Mouse (Mus musculus) left cerebral cortex, postnatal 10 days (tissue): ENCODE results near the gene H2al2a. TPM values are rescaled to one million over a fixed set of nuclear protein-coding genes. Genes with fewer than 3 reads are reported as not detected.

ENCODE experiments used
- DNase-seq, 2 experiments: peaks; one replicate each; pipeline ENCODE4 v3.0.0; 2021 to 2022; ENCODE audit warnings: low spot score in 2 of 2, mixed read lengths in 1 of 2; ENCODE audit errors: extremely low spot score in 1 of 2
- intact Hi-C: fragments of 180-260 bp; cut with DNase I; formaldehyde crosslinking; loops from one replicate; pipeline ENCODE4 v1.15.1; 2025
- total RNA-seq, 2 experiments: library from RNA; stranded (reverse); gene quantifications; 2 replicates each; pipeline ENCODE4 v1.2.3; 2021

H2al2a gene
- total RNA-seq, 2 experiments from 2014 or later: not detected

DNA sequence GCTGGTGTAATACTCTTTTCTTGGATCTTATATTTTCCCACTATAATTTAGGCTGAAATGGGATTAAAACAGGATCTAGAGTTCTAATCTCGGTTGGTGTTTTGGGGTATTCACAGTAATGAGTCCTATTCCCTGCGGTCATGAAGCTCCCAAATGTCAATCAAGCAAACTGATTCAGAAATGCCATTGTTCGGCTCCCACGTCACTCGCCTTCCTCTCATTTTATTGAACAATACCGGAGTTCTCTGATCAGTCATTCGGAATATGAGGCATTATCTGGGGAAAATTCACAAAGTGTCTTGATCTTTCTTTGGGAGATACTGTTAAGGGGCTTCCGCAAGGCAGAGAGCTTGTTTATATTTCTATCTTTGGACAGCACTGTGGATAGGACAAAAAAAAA lies 33.8 kb upstream of the H2al2a start:
- DNase-seq: no peak
- intact Hi-C loops: loop anchor here (5.0 kb wide), 2 partner anchors 647 to 662 kb away; partner anchors contain the start of genes Bmi1 and Spag6

DNA sequence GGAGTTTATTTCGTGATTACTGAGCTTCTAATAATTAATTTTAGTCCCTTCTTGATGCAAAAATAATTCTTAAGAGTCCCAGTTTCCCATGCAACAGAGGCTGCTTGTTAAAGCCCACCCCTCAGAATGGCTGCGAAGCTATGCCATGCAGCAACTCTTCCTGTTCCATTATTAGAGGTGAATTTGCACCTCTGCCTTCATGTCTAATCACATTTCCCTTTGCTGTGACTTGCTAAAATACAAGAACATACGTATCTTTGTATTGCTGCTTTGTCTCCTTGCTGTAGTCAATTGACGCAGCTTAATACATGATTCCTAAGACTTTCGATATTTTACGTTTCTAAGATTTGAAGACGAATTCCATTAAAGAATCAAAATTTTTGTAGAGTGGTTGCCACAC lies 32.9 kb upstream of the H2al2a start:
- DNase-seq: no peak

DNA sequence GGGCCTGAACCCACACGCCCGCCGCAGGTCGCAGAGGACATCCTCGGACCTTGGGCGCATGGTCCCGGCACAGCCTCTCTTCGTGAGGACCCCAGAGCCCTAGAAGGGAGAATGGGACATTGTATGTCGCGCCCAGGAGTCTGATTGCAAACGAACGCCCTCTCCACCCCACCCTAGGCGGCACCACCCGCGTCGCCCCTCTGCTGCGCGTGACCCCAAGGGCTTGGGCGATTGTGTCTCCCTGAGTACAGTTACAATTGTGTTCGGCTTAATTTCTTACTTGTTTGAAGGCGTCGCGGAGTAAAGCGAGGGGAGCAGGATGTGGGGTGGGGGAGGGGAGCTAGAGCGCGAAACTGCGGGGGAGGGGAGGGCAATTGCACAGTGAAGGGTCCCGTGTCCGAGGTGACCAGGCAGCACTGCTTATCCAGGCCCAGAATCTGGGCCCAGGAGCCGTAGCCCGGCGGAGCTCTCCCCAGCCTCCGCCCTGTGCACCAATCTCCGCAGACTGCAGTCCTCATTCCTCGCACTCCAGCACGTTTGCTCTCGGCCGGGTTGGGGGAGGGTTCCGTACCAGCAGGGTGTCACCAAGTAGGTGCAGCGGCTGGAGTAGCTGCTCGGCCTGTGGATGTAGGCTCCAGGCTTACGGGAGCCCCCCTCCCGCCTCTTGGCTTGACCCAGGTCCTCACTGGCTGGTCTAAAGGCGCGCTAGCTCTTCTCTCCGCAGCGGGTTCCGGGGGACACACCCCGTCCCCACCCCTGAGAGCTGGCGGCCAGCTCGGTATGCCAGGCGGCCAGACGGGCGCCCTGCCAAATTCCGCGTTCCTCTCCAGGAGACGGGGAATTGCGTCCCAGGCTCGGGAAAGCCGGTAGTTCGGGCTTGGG lies 31.6 kb upstream of the H2al2a start:
- intact Hi-C loops: loop anchor here (2.0 to 10.0 kb wide), 5 partner anchors 30 to 604 kb away; no protein-coding TSS in a partner anchor
- peak; percentile 76 to 94 for DNase-seq

More for the DNA sequence above, 32.9 kb upstream of the H2al2a start:
- intact Hi-C loops: loop anchor here (2.0 to 10.0 kb wide), 7 partner anchors 29 to 663 kb away; partner anchors contain the start of genes Bmi1 and Spag6

DNA sequence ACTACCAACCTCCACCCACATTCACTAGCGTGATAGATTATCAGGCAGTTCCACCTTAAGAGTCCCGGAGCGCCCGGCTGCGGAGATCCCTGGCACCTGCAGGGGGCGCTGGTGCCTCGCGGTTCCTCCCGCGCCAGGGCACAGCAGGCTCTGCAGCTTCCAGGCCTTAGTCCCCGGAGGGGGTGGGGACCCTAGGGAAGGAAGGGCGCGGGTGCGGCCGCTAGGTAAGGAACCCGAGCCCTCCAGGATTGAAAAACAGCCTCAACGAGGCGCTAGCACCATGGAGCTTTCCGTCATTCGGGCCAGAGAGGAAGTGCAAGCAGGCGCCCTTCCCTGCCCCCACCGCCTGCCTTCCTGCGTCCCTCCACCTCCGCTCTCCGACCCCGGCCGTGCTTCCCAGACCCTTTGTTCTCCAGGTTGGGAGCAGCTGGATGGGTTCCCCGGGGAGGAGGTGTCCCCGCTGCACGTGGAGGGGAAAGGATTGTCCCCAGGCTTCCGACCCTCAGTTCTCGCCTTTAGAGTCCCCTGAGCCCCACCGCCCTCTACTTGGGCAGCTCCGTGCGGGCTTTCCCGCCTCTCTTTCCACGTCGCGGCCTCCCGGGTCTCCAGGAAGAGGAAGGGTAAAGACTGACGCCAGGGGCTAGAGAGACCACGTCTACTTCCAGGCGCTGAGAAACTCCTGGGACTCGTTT lies 30.8 kb upstream of the H2al2a start:
- intact Hi-C loops: loop anchor here (2.0 to 10.0 kb wide), 5 partner anchors 31 to 603 kb away; no protein-coding TSS in a partner anchor
- DNase-seq: peak; percentile 92 to 96

DNA sequence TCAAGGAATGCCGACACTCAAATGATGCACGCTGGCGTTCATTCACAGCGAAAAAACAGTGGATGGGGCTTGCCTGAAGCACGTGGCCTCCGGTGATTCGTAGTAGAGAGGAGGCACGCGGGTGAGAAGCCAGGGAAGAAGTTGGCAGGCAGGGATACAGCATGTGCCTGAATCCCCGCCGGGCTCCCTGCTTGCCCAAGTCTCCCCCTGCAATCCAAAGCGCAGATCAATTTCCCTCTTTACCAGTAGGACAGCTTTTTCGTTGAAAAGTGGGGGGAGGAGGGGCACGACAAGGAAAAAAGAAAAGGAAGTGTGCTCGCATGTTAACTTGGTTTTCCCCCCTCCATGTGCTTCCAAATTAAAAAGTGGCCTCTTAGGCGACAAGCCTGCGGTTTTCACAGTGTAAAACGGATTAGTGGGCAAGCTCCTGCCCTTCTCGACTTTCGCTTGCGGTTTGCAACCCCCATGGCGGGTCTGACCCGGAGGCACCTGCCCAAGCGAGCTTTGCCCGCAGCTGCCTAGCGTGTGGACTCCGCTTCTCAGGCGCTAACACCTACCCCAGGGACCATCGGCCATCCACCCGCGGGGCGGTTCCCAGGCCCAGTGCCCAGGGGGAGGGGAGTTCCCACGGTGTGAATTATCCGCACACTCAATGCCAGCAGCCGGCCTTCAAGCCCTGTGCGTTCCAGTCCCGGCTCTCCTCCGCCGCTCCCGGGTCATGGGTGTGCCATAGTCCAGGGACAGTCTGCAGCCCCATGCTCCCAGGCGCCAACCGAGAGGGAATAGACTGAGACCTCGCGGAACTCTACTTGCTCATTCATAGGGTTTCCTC lies 29.6 kb upstream of the H2al2a start:
- intact Hi-C loops: loop anchor here (5.0 to 10.0 kb wide), 4 partner anchors 172 to 602 kb away; no protein-coding TSS in a partner anchor
- DNase-seq: peak in 1 of 2 experiments; percentile 66

DNA sequence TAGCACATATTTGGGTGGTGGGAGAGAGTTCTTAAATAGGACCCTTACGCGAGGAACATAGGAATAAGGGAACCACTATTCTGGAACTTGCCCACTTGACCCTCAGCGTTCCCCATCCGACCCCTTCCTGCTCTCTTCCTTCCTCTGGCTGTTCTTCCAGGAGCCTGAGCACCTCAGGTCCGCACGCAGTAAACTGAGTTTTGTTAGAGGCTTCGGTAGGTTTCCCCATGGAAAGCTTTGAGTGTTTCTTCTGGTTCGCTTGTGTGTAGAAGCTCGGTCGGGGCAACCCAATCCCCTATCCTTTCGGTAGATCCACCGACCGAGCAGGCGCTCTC lies 29.0 kb upstream of the H2al2a start:
- intact Hi-C loops: loop anchor here (5.0 to 10.0 kb wide), 4 partner anchors 171 to 601 kb away; no protein-coding TSS in a partner anchor
- no peak for DNase-seq

DNA sequence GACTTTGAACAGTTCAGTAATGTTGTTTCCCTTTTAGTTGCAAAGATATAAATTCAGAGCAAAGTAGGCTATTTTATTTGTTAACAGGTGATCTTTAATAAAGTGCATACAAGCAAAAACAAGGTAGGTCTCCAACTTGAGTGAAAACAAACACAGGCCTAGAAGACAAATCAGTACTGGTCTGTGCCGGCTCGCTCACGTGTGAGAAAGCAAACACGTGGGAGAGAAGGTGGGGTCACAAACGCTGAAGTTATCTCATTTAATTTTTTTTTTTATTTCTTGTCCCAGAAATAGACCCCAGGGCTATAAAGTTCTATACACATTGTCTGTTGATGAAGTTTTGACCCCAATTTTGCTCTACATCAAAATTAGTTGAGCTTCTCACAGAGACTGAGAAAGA lies 28.4 kb upstream of the H2al2a start:
- intact Hi-C loops: loop anchor here (5.0 to 10.0 kb wide), 4 partner anchors 170 to 600 kb away; no protein-coding TSS in a partner anchor
- no peak for DNase-seq

DNA sequence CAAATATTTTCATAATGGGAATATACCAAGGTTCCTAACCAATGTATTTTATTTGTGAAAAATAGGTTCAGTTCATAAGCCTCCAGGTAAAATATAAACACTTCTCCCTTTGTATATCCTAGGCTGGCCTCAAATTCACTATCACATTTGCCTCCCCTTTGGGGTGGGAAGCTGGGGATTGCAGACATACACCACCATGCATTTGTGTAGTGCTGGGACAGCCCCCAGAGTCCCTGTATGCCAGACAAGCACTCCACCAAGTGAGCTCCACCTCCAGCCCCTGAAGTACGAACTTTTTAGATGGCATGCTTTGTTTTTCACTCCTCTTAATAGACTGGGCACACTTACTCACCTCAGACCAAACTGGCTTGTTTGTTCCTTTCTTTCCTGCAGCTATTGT lies 26.1 kb upstream of the H2al2a start:
- intact Hi-C loops: loop anchor here (10.0 kb wide), 3 partner anchors 168 to 598 kb away; no protein-coding TSS in a partner anchor
- no peak for DNase-seq

DNA sequence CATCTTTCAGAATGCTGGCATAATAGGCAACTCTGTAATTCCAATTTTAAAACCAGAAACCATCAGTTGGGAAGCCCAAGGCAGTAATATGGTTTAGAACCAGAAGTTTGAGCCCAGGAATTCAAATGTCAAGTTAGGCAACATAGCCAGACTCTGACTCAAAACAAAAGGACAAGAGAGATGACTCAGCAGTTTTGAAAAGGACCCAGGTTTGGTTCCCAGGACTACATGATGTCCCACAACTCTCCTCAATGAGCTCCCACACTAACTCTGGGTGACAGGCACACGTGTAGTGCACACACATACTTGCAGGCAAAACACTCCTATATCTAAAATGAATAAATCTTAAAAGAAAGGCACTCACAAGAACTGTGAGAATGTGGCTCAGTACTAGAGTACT lies 22.4 kb upstream of the H2al2a start:
- DNase-seq: no peak
- intact Hi-C loops: no loop called here

DNA sequence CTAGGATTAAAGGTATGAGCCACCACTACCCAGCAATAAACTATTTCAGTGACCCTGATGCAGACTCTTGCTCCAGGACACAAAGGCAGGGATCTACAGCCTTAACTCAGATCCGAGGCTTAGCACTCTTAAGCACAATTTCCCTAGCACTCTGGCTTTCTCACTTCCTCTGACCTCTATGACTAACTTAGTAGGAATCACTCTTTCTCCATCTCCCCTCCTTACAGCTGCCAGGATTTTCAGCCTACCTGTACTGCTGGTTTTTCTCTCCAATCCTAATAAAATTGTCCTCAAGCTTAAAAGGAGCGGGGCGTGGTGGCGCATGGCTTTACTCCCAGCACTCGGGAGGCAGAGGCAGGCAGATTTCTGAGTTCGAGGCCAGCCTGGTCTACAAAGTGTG lies 20.6 kb upstream of the H2al2a start:
- intact Hi-C loops: no loop called here
- no peak for DNase-seq

DNA sequence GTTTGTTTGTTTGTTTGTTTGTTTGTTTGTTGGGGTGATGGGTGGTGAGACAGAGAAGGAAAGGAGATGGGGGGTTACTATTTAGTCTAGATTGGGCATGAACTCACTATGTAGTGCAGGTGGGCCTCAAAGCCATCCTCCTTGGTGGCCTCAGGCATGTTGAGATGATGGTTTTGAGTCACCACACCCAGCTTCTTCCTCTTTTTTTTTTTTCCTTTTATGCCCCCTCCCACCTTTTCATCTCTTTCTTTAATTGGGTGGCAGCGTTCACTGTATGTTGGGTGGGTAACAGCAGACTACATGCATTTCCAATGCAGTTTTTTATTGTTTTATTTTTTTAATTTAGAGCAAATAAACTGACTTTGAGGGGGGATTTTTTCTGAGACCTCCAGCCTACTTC lies 19.9 kb upstream of the H2al2a start:
- no peak for DNase-seq
- intact Hi-C loops: no loop called here

DNA sequence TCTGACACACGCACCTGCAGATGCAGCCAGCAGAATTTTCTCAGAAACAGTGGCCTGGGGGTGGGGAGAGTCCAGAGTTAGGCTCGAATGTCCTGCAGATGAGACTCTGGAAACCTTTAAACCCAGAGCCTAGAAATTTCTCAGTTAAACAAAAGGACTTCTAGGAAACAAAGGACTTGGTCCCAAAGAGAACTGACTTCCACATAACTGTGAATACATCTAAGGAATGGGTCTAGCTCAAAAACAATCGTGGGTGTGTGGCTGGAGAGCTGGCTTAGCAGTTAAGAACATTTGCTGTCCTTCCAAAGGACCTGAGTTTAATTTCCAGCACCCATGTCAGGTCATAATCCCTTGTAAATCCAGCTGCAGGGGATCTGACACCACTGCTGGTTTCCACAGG lies 18.8 kb upstream of the H2al2a start:
- intact Hi-C loops: no loop called here
- DNase-seq: no peak

DNA sequence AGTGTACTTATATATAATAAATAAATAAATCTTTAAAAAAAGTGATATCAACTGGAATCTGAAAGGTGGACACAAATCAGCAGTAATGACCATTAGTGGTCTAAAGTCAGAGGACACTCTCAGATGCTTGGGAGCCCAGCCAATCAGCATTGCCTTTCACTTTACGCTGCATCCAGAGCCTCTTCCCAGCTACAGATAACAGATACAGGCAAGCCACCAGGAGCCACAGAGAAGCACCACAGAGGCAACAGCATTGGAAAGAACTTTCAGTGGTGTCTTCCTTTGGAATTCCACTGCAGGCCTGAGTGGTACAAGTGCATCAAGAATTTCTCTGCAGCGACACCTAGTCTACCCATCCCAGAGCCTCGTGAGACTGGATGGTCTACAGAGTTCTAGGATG lies 16.1 kb upstream of the H2al2a start:
- no peak for DNase-seq
- intact Hi-C loops: no loop called here

DNA sequence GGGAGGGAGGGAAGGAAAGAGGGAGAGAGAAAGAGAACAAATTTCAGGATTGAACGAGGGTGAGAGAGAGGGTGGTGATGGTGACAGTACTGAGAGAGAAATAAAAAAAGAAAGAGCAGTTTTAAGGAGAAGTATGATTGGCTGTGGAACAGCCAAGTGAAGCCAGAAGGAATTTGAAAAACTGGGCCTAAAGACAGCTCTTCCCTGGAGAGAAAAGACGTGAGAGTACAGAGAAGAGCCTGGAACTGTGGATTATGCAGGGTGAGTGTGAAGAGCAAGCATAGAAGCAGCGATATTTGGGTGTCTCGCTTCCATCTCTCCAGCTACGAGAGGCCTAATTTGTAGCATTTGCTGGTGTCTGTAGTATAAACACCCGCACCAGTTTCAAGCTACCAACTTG lies 14.5 kb upstream of the H2al2a start:
- intact Hi-C loops: no loop called here
- DNase-seq: no peak

DNA sequence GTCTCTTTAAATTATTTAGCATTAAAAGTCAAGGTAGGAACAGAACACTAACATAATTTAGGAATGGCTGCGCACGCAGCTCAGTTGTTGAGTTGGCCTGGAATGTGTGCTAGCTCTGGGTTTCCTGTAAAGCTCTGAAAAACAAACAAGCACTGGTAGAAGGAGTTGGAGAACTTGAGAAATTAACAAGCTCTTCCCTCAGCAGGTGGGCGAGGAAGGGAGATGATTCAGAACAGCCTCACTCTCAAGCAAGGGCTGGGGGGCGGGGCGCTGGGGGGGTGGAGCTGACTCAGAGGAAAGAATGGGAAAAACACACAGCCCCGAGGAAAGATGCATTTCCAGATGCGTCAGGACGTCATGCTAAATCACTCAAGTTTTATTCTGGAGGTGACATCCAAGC lies 8.4 kb upstream of the H2al2a start:
- DNase-seq: peak in 1 of 2 experiments; percentile 37
- intact Hi-C loops: no loop called here

DNA sequence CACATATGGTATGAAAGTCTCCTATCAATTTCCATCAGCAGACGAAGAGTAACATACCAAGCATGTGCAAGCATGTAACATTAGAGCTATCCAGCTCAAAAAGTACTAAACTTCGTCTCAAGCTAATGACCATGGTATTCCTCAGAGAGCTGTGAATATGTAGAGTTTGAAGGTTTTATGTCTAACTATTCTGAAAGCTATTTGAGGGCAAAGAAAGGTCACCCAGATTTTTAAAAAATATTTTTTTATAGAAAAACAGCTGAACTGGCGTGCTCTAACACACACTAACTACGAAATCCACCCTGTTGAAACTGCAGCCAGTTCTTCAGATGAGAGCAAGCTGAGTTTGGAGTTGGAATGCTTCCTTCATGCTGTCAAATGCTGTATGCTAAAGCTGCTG lies 7.5 kb upstream of the H2al2a start:
- intact Hi-C loops: no loop called here
- no peak for DNase-seq

DNA sequence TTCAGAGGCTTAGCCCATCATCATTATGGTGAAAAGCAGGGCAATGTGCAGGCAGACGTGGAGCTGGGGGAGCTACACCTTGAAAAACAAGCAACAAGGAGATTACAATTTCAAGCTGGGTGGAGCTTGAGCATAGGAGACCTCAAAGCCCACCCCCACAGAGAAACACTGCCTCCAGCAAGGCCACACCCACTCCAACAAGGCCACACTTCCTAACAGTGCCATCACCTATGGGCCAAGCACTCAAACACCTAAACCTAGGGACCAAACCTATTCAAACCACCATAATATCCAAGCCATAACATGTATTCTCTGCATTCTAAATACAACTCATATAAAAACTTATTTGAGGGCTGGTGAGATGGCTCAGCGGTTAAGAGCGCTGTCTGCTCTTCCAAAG lies 5.5 kb upstream of the H2al2a start:
- no peak for DNase-seq
- intact Hi-C loops: no loop called here

DNA sequence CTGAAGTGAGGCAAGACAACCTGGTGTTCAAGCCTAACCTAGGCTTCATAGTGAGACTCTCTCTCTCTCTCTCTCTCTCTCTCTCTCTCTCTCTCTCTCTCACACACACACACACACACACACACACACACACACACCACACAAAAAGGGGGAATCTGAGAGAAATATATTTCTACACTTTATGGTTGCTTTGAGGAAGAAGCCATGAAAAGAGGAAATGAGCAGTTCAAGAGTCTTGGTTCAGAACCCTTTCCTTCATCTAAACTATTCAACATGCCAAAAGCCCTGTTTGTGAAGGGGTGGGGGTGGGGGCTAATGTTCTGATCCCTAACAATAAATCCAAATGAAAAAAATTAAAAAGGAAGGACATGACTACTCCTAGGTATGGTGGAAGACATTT lies 7.2 kb downstream of the H2al2a start:
- intact Hi-C loops: no loop called here

DNA sequence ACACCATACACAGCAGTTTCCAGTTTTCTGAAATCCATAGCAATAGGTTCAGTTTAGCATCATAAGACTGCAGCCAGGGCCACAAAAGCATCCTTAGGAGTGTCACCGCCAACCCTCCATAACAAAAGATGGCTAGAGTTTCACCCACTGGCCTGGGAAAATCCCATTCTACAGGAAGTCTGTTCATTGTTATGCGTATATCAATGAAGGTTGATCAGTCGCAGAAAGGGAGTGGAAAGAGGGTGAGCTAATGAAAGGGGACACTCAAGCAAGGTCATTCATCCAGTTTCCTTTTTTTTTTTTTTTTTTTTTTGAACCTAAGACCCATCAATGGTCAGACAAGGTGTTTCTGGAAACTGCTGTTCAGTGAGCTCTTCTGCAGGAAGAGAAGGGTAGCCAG lies 7.6 kb downstream of the H2al2a start:
- no peak for DNase-seq
- intact Hi-C loops: no loop called here

More for the DNA sequence above, 7.2 kb downstream of the H2al2a start:
- DNase-seq: no peak
